Mouse (Mus musculus) cerebellum, adult 2 months (tissue): ENCODE measurements at regions not wholly inside any gene's neighbourhood (a gene's known extent, or its start where the extent isn't known, plus 50 kb on each side); places are given as distances from the start of the nearest gene placed in this dataset.

ENCODE experiments used
- DNase-seq, 2 experiments: peaks; one replicate each; pipeline ENCODE4 v3.0.0; 2021
- H3K27ac ChIP-seq: fragments of 200-500 bp; 2 replicates; pipeline ENCODE4 v1.5.1; 2012; ENCODE audit warnings: low read length, control low read depth, inconsistent platforms; ENCODE audit not compliant: insufficient read depth
- H3K27me3 ChIP-seq: fragments of 200-500 bp; 2 replicates; pipeline ENCODE4 v1.6.1; 2012; ENCODE audit warnings: inconsistent platforms, mild to moderate bottlenecking, low read length, moderate library complexity; ENCODE audit not compliant: control insufficient read depth, insufficient read depth
- H3K4me1 ChIP-seq: fragments of 200-500 bp; 2 replicates; pipeline ENCODE4 v1.6.1; 2011; ENCODE audit warnings: low read length; ENCODE audit not compliant: control insufficient read depth, insufficient read depth
- H3K4me3 ChIP-seq: fragments of 200-500 bp; replicated peaks from 2 replicates; pipeline ENCODE3; 2011; ENCODE audit warnings: mild to moderate bottlenecking, low read depth, low read length, control low read depth; ENCODE audit not compliant: insufficient read depth
- CTCF ChIP-seq: fragments of 200-500 bp; IDR thresholded peaks from 2 replicates; pipeline ENCODE4 v1.5.1; 2011; ENCODE audit warnings: low read depth, mild to moderate bottlenecking, control low read depth, low read length, moderate library complexity, borderline replicate concordance; ENCODE audit not compliant: insufficient read depth
- POLR2A ChIP-seq: fragments of 200-500 bp; IDR thresholded peaks from 2 replicates; pipeline ENCODE4 v1.6.1; 2011; ENCODE audit warnings: low read length, control low read depth, borderline replicate concordance; ENCODE audit not compliant: insufficient read depth
- WGBS: fragments of 180-500 bp; shearing (Covaris S2); methylation state at CpG from one replicate; pipeline ENCODE4 v1.1.7; 2018; 5-methylcytosine and 5-hydroxymethylcytosine counted together

DNA sequence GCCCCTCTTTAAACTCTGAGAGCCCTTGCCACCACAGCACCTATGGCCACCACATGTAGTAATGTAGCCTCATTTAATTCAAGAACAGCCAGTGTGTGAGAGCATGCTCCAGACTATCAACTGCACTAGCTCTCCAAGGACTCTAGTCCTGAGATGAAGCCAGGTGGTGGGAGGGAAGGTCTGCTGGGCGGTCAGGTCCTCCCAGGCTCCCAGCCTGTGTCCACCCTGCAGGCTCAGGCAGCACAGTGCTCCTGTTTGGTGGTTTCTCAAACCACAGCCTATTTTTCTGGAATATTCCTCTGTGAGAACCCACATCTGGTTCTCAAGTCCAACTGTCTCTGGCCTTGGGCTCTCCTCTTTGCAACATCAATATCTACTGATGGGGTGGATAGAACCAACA lies 115.3 kb downstream of the Thbs2 start:
- Histone ChIP-seq H3K27me3 (no peaks in the 10 kb centered on the region; the same call in 1 of the 2 replicates), H3K4me3 (no peak overlapping the region), H3K4me1 (no peaks in the 10 kb centered on the region), H3K27ac (no peak overlapping the region)
- TF ChIP-seq CTCF (no peak), POLR2A (no peak)
- no peak for DNase-seq
- WGBS, result 79% methylated on average over 1 of the region's 1 CpGs

DNA sequence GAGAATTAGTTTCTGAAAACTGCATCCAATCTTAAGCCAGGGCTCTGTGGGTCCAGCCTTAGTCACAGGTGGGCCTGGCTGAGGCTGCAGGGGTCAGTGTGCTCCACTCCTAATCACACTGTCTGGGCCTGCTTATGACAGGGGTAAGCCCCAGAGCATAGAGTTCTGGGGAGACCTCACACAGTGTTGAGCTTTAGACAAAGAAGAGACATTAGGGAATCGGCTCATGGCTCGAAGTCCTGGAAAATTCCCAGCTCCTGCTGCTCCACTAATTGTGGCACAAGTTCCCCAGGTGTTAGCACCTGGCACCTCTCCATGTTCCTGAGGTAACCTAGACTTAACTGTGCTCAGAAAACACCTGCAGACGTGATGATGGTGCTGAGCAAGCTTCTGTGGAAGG lies 115.8 kb downstream of the Thbs2 start:
- H3K4me1 ChIP-seq, result no peaks in the 10 kb centered on the region
- no peaks in the 10 kb centered on the region; the same call in 1 of the 2 replicates for H3K27me3 ChIP-seq
- WGBS, result 14% methylated on average over 3 of the region's 3 CpGs
- TF ChIP-seq CTCF, result no peak
- TF ChIP-seq POLR2A, result no peak
- H3K27ac ChIP-seq, result no peak overlapping the region
- DNase-seq, result no peak
- no peak overlapping the region for H3K4me3 ChIP-seq

DNA sequence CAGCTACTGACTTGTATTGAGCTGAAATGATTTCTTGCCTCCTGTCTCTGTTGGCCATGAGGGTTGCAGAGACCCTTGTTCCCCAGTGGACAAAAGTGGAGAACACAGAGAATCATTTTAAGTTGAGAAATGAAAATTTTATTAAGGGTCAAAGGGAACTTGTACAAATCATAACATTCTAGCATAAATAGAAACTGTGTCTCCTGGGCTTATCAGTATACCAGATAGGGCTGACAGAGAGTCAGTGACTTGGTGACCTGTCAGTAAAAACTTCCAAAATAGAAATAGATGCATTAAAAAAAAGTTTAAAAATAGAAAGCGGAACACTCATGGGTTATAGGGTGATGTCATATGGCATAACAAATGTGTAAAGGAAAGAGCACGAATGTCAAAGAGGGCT lies 117.9 kb downstream of the Thbs2 start:
- TF ChIP-seq CTCF, result no peak
- no peak for TF ChIP-seq POLR2A
- H3K27ac ChIP-seq, result no peak overlapping the region
- no peak for DNase-seq
- WGBS, result 89% methylated on average over 2 of the region's 2 CpGs
- H3K27me3 ChIP-seq, result no peaks in the 10 kb centered on the region; the same call in 1 of the 2 replicates
- H3K4me3 ChIP-seq, result no peak overlapping the region
- H3K4me1 ChIP-seq, result no peaks in the 10 kb centered on the region

DNA sequence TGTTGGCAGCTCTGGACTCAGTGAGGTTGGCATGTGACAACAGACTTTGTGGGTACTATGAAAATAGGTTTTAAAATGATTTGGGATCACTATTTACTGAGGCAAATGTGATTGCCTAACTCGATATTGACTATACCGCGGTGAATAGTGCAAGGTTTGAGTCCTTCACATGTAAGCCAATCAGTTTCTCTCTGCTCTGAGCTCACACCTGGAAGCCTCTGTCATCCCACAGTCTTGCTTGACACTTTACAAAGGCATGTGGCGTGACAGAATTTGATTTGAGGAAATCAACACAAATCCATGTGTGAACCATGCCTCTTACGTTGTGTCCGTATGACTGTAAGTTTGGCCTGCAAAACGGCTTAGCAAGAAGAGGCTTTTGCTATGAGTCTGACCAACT lies 122.9 kb downstream of the Thbs2 start:
- H3K27me3 ChIP-seq, result no peaks in the 10 kb centered on the region
- no peak overlapping the region for H3K4me3 ChIP-seq
- TF ChIP-seq POLR2A, result no peak
- H3K27ac ChIP-seq, result no peak overlapping the region
- no peak for DNase-seq
- WGBS, result 88% methylated on average over 7 of the region's 7 CpGs
- H3K4me1 ChIP-seq, result no peaks in the 10 kb centered on the region

DNA sequence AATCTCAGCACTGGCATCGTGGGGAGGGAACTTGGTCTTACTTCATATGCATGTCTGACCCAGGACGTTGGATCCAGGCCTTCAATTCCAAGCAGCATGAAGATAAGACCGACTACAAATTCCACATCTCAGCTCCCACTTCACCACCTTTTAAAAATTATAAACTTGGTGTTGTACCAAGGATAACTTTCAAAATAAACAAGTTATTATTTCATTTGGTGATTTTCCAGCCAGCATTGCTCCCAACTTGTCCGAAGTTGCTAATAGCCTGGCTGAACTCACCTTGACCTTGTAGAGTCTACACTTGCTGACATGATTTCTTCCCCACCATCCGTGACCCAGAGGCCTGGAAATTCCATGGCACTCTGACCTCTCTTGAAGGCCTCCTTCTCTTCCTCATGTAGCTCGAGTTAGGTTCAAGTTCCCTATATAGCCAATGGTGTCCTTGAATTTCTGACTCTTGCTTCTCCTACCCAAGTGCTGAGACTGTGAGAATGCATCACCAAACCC lies 123.7 kb downstream of the Thbs2 start:
- H3K4me1 ChIP-seq, result no peaks in the 10 kb centered on the region
- TF ChIP-seq POLR2A (no peak), CTCF (no peak)
- 71% methylated on average over 6 of the region's 6 CpGs for WGBS
- DNase-seq, result no peak
- no peaks in the 10 kb centered on the region for H3K27me3 ChIP-seq
- no peak overlapping the region for H3K4me3 ChIP-seq
- no peak overlapping the region for H3K27ac ChIP-seq

DNA sequence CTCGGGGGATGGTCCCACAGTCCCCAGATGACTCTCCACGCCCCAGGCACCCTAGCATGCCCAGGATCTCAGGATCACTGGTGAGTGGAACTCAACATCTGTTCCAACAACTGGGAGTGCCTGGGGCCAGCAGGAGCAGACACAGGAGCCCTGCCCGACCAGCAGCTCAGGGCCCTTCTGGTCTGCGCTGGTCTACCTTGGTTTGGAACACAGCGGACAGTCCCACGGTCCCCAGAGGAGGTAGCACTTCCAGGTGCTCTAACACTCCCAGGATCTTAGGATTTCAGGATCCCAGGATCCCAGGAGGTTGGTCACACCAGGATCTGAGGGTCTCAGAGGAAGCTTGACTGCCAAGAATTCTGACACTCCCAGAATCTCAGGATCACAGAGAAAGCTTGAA lies 131.8 kb downstream of the Thbs2 start:
- no peaks in the 10 kb centered on the region for H3K4me1 ChIP-seq
- no peak overlapping the region for H3K4me3 ChIP-seq
- WGBS, result 89% methylated on average over 6 of the region's 6 CpGs
- no peak for TF ChIP-seq CTCF
- no peak for TF ChIP-seq POLR2A
- DNase-seq, result no peak
- H3K27ac ChIP-seq, result no peak overlapping the region
- H3K27me3 ChIP-seq, result no peaks in the 10 kb centered on the region

DNA sequence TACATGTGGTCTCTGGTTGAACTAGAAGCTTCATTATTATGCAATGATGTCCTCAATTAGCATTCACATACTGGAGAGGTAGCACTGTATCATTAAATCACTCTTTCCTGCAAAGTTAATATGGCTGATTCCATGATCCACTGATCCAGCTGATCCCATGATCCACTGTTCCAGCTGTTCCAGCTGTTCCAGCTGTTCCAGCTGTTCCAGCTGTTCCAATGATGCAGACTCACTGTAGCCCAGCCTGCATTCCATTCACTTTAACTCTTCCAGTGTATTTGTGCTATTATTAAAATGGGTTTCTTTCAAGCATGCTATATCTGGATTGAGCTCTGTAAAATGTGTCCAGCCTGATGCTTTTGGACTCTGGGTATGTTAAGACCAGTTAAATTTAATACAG lies 136.8 kb downstream of the Thbs2 start:
- TF ChIP-seq POLR2A, result no peak
- TF ChIP-seq CTCF, result no peak
- no peak overlapping the region for H3K27ac ChIP-seq
- H3K4me1 ChIP-seq, result no peaks in the 10 kb centered on the region
- no peak overlapping the region for H3K4me3 ChIP-seq
- DNase-seq, result no peak
- H3K27me3 ChIP-seq, result no peaks in the 10 kb centered on the region

DNA sequence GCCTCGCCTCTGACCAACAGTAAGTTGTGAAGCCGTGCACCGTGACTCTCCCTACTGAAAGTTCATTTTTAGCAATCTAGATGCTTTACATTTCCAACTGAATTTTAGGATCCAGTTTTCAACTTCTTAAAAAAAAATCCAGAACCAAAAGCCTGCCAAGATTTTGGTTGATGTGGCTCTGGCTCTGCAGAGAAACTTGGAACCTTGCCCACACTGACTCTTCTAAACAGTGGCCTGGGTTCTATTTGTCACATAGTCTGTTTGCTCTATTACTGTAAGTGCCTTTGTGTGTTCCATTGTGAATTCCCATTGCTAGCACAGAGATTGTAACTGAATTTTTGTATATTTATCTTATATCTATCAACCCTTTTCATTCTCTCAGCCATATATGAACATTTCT lies 140.8 kb downstream of the Thbs2 start:
- H3K4me1 ChIP-seq, result no peaks in the 10 kb centered on the region
- WGBS, result 57% methylated on average over 3 of the region's 3 CpGs
- no peak for DNase-seq

DNA sequence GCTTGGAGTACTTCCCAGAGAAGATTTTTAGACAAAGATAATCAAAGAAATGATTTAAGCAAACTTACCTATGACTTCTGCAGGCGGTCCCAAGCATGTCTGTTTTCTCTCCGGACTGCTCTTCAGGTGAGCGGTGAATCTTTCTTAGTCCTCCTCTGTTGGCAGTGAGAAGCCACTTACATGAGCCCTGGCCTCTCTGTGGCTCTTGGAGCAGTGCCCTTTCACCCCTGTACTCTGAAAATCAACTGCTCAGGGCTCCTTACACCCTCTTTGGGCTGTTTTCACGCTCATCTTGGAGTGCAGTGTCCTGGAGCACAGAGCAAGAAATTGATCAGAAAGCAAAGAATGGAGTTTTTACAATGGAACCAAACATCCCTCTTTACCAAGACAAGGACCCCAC lies 142.0 kb downstream of the Thbs2 start:
- Histone ChIP-seq H3K27ac (no peak overlapping the region), H3K4me3 (no peak overlapping the region), H3K4me1 (no peaks in the 10 kb centered on the region), H3K27me3 (no peaks in the 10 kb centered on the region)
- whole genome bisulfite sequencing, result 71% methylated on average over 4 of the region's 4 CpGs
- no peak for DNase-seq
- TF ChIP-seq POLR2A (no peak), CTCF (no peak)

More for the DNA sequence above, 140.8 kb downstream of the Thbs2 start:
- no peaks in the 10 kb centered on the region for H3K27me3 ChIP-seq
- no peak overlapping the region for H3K27ac ChIP-seq
- TF ChIP-seq CTCF (no peak), POLR2A (no peak)
- no peak overlapping the region for H3K4me3 ChIP-seq
